Mouse (Mus musculus) spleen, adult 2 months (tissue): ENCODE results near the gene Raly.
"Not testable (repeated sequence)": the region's sequence is repeated elsewhere in the genome, so short reads cannot be mapped to it uniquely, and the experiment has no call there.

ENCODE experiments used
- CTCF ChIP-seq: fragments of 200-500 bp; IDR thresholded peaks from 2 replicates; pipeline ENCODE4 v1.5.1; 2011; ENCODE audit warnings: mild to moderate bottlenecking, inconsistent platforms; ENCODE audit not compliant: insufficient read depth, insufficient read length, insufficient replicate concordance; ENCODE audit errors: extremely low read depth
- POLR2A ChIP-seq: fragments of 200-500 bp; IDR thresholded peaks from 2 replicates; pipeline ENCODE4 v1.6.1; 2011; ENCODE audit warnings: low read depth, low read length, inconsistent platforms

GRCm38 (mm10) chr2:154908223-154908622 lies 117.3 kb downstream of the Raly start:
- not testable (repeated sequence) for TF ChIP-seq POLR2A, CTCF
